Mouse (Mus musculus): ENCODE data around the gene Filip1l.

DNA sequence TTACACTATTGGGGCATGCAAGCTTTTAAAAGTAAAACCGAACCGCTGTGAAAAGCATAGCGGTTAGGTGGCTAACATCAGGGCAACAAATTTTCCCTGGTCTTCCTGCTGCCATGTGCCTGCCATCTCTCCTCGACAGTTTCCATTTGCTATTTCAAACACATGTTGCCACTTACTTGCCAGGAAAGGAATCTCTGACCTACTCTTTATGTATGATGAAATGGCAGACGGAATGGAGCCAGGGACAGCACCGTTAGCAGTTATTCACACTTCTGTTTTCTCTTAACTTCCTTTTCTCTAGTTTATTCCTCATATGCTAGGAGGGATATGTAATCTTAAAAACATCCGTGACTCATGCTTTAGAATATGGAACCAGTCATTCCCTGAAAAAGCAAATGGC lies 183.6 kb downstream of the Filip1l start:
- TF ChIP-seq ZC3H11A (IDR thresholded peaks at IDR 0.05; ENCODE audit: borderline replicate concordance, low read depth, low read length) (no peak), HCFC1 (IDR thresholded peaks at IDR 0.05; ENCODE audit: borderline replicate concordance, insufficient read depth, low read length) (no peak), MAFK (IDR thresholded peaks at IDR 0.05; ENCODE audit: insufficient read depth, low read depth, low read length) (no peak), ZNF384 (IDR thresholded peaks at IDR 0.05; ENCODE audit: low read depth, low read length) (no peak)
